Mouse (Mus musculus) neural tube, embryonic 12.5 days (tissue): Measurements from ENCODE around the gene Ell. TPM values are rescaled to one million over a fixed set of nuclear protein-coding genes. Genes with fewer than 3 reads are reported as not detected.

Source experiments
- ATAC-seq: fragments of 200-750 bp; cut with Nextera tagmentation; 2 replicates; pipeline ENCODE4 v1.8.0; 2017; ENCODE audit warnings: low read depth, mild to moderate bottlenecking, moderate TSS enrichment, moderate library complexity; ENCODE audit not compliant: low FRiP score
- H3K27ac ChIP-seq: fragments of 300-500 bp; sonication (generic); 2 replicates; pipeline ENCODE4 v1.5.1; 2016
- H3K27me3 ChIP-seq: fragments of 300-500 bp; sonication (generic); replicated peaks from 2 replicates; pipeline ENCODE4 v1.6.1; 2016; ENCODE audit warnings: mild to moderate bottlenecking
- H3K36me3 ChIP-seq: fragments of 300-500 bp; sonication (generic); 2 replicates; pipeline ENCODE4 v1.6.1; 2016; ENCODE audit warnings: mild to moderate bottlenecking
- H3K4me1 ChIP-seq: fragments of 300-500 bp; sonication (generic); 2 replicates; pipeline ENCODE4 v1.6.1; 2016
- H3K4me2 ChIP-seq: fragments of 300-500 bp; sonication (generic); replicated peaks from 2 replicates; pipeline ENCODE4 v1.6.1; 2016; ENCODE audit warnings: mild to moderate bottlenecking
- H3K4me3 ChIP-seq: fragments of 300-500 bp; sonication (generic); 2 replicates; pipeline ENCODE4 v1.5.1; 2016
- H3K9ac ChIP-seq: fragments of 300-500 bp; sonication (generic); 2 replicates; pipeline ENCODE4 v1.6.1; 2016; ENCODE audit warnings: mild to moderate bottlenecking
- H3K9me3 ChIP-seq: fragments of 300-500 bp; sonication (generic); 2 replicates; pipeline ENCODE4 v1.6.1; 2016; ENCODE audit warnings: mild to moderate bottlenecking
- WGBS: fragments of 180-500 bp; shearing (Covaris S2); methylation state at CpG from one replicate; pipeline ENCODE4 v1.1.7; 2016; 5-methylcytosine and 5-hydroxymethylcytosine counted together
- polyA plus RNA-seq: library from polyadenylated mRNA; unstranded; fragments of >200 nt; fragmentation: Nextera tagmentation; extraction: Ambion mirVana; gene quantifications from 2 replicates; pipeline ENCODE4 v1.2.1, GENCODE M21; 2016

Gene Ell
- polyA plus RNA-seq, 1 experiment from 2014 or later: 19.5 TPM

DNA sequence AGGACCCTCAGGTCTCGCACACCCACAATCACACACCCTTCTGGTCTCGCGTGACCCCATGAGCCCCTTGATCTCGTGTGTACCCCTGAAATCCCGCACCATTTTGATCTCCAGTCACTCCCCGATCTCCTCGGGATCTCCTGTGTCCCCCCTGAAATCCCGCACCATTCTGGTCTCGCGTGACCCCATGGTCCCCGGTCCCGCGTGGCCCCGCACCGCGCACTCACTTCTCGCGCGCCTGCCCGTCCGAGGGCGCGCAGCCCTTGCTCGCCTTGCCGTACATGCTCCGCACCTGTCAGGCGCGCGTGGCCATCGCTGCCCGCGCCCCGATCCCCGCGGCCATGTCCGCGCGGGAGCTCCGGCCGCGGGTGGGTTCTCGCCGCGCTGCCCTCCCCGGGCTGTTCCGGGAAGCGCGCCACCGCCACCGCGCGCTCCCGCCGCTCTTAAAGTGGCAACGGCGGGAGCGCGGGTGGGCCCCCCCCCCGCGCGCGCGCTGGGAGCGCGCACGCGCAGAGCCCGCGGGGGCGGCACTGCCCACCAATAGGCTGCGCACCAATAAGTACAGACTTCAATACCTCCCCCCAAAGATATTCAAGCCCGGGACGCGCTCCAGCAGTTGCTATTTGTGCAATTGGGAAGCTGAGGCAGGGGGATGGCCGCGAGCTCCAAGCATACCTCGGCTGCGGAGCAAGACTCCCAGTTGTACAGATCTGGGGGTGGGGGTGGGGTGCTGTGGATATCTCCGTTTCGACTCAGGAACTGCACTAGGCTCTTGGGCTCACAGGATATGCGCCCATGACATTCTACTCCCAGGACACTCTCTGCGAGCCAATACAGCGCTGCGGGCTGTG lies 68.9 kb downstream of the Ell start:
- peaks cover 67% of the 10 kb centered on the region for H3K4me1 ChIP-seq
- ATAC-seq: no peak
- H3K27me3 ChIP-seq: no peaks in the 10 kb centered on the region

DNA sequence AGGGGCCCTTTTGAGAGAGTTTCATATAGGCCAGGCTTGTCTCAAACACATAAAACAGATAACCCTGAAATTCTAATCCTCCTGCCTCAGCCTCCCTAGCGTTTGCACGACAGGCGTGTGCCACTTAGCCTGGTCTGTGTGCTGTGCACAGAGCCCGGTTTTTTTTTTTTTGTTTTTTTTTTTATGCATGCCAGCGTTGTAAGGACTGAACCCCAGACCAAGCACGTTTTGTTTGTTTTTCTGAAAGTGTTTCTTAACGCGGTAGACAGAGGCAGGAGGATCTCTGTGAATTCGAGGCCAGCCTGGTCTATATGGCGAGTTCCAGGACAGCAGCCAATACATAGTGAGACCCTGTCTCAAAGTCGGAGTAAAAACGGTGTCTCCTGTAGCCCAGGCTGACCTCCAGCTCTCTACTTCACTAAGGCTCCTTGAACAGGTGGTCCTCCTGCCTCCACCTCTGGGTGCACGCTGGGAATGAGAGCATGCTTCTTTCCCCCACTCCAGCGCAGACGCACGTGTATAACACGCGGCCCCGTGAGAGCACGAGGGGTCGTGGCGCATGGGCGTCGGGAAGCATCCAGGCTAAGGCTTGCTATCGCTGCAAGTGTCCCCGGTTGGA lies 69.6 kb downstream of the Ell start, which contains the start of gene Ssbp4:
Ssbp4 (minus strand) TSS at position 124 of the 619 bp plus-strand sequence.
- peak within 1 kb of the TSS; percentile 84 for H3K9ac ChIP-seq
- H3K27ac ChIP-seq: peak within 1 kb of the TSS; percentile 90
- H3K9me3 ChIP-seq: no peaks in the 10 kb centered on the region
- ATAC-seq: no peak; the same call in 1 of the 2 replicates
- H3K4me1 ChIP-seq: peaks cover 70% of the 10 kb centered on the region
- H3K36me3 ChIP-seq: no peaks in the 10 kb centered on the region
- peak within 1 kb of the TSS; percentile 81 for H3K4me2 ChIP-seq
- H3K4me3 ChIP-seq: peak within 1 kb of the TSS; percentile 82
- no peaks in the 10 kb centered on the region for H3K27me3 ChIP-seq
- 6% methylated on average over 26 of the region's 26 CpGs for WGBS

More for the DNA sequence above, 68.9 kb downstream of the Ell start:
- Histone ChIP-seq H3K27ac (no peak overlapping the region), H3K36me3 (no peaks in the 10 kb centered on the region), H3K9me3 (no peaks in the 10 kb centered on the region), H3K4me3 (peak overlapping the region; percentile 82), H3K4me2 (peak overlapping the region; percentile 81), H3K9ac (peak overlapping the region; percentile 84)
- 3% methylated on average over 82 of the region's 84 CpGs for WGBS

DNA sequence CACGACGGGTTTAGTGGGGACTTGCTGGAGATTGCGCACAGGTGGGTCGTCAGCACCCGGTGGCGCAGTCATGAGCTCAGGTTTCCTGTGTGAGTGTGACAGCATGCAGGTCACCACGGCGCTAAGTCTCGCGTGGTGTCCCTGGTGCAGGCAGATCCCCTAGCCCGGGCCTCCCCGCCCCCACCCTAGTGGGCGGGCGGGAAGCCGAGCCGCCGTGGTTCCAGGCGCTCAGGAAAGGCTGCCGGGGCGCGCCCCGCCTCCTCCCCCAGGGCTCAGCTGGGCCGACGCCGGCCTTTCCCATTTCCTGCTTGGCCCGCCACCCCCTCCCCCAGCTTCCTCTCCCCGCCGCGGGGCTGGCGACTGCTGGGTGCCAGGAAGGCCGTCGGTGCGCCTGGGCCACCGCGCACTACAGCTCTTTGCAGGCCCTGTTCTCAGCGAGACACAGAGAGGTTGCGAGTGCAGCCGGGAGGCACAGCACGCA lies 70.2 kb downstream of the Ell start:
- peak; percentile 54 for ATAC-seq
- peaks cover 69% of the 10 kb centered on the region for H3K4me1 ChIP-seq
- 1% methylated on average over 36 of the region's 39 CpGs for WGBS

DNA sequence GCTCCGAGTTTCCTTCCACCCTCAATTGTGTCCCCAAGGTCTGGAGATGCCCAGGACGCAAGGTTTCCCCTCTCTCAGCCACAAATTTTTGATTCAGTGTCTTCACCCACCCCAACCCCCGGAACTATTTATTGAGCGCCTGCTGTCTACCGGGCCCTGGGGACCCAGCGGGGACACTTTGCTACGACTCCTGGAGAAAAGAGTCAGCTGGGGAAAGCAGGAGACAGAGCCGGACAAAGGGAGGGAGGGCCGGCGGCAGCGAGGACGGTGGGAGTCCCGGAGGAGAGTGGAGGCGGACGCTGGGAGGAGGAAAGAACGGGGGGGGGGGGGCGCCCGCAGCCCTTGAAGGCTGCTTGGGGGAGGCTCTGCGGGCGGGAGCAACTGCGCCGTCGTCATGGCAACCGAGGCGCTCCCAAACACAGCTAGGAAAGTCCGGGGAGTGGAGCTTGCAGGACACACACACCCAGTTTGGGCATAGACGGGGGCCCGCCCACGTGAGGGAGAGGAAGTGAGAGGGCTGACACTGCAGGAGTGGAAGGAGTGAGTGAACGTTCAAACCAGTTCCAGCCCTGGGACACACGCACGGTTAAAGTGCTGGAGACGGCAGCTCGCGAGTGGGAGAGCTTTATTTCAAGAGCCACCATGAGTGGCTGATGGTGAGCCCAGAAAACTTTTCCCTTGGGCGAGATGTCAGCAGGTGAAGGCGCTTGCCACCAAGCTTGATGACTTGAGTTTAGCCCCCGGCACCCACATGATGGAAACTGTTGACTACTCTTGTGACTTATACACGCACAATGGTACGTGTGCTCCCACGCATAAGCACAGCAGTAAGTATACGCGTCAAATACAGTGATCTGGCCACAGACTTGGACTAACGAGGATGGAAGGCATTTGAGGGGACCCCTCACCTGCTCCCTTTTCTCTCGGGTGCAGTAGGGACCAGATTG lies 70.9 kb downstream of the Ell start:
- H3K36me3 ChIP-seq: no peaks in the 10 kb centered on the region
- peak overlapping the region; percentile 90 for H3K27ac ChIP-seq
- H3K4me3 ChIP-seq: peak overlapping the region; percentile 31
- no peaks in the 10 kb centered on the region for H3K9me3 ChIP-seq
- no peaks in the 10 kb centered on the region for H3K27me3 ChIP-seq
- H3K4me2 ChIP-seq: peak overlapping the region; percentile 81
- WGBS: under 1% methylated on average over 42 of the region's 45 CpGs
- peaks cover 63% of the 10 kb centered on the region for H3K4me1 ChIP-seq
- peak; percentile 38 for ATAC-seq
- peak overlapping the region; percentile 54 for H3K9ac ChIP-seq

More for the DNA sequence above, 70.2 kb downstream of the Ell start:
- Histone ChIP-seq H3K36me3 (no peaks in the 10 kb centered on the region), H3K27ac (peak overlapping the region; percentile 90), H3K9ac (peak overlapping the region; percentile 54), H3K4me3 (peak overlapping the region; percentile 31), H3K9me3 (no peaks in the 10 kb centered on the region), H3K4me2 (peak overlapping the region; percentile 81), H3K27me3 (no peaks in the 10 kb centered on the region)

DNA sequence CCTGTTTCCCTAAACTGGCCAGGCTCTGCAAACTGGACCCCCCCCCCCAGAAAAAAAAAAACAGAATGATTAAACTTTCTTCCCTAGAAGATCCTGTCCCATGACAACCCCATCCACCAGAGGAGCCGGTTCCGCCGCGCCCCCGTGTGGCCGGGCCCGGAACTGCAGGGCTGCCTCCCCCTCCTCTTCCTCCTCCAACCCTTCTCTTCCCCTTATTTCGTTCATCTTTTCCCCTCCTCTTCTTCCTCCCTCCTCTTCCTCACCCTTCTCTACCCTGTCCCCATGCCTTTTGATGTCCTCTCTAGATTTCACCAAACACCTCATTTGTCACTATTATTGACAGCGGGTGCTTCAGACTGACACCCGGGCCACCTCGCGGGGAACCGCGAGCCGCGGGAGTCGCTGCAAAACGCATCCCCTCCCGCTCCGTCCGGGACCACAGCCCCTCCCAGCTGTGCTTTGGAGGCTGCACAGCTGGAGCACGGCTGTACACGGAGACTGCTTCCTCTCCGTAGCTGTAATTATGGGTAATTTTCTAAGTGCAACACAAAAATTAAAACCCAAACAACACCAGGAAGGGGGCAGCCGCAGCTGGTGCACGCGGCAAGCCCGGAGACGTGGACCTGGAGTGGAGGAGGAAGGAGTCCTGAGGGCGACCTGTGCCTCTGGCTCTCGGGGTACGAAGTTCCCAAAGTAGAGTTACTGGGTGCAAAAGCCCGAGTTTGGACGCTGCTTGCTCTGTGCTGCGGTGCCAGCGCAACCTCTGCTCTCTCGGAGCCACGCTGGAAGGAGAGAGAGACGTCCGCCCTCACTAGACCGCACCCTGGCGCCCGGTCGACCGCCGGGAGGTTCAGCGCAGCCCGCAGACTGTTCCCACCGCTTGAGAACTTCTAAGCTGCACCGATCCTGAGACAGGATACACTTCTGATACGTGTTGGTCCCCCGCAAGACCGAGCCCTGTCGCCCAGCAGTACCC lies 71.8 kb downstream of the Ell start:
- ATAC-seq: no peak; the same call in 1 of the 2 replicates
- Histone ChIP-seq H3K36me3 (no peaks in the 10 kb centered on the region), H3K27ac (0 out of 2 replicates have a peak overlapping the region, but pooled peaks have one; percentile 6), H3K4me3 (peak overlapping the region; percentile 36), H3K4me2 (peak overlapping the region; percentile 81), H3K4me1 (peaks cover 57% of the 10 kb centered on the region), H3K9ac (peak overlapping the region; percentile 56), H3K9me3 (no peaks in the 10 kb centered on the region), H3K27me3 (no peaks in the 10 kb centered on the region)
- WGBS: under 1% methylated on average over 54 of the region's 54 CpGs

DNA sequence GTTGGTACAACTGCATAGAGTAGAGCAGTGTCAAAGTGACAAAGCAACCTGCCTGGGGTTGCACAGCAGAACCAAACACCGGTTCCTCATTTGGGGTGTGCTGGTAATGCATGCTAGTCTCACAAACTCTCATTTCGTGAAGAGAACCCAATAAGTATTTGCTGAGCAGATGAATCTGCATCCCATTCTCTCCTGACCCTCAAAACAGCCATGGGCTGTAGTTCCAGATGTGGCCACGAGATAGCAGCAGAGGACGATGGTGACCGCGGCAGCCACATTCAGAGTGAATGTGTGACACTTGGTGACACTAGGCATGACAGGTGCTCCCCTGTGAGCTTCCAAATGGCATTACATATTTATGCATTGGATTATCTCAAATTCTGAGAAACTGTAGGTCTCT lies 72.6 kb downstream of the Ell start:
- ATAC-seq: no peak
- Histone ChIP-seq H3K9me3 (no peaks in the 10 kb centered on the region), H3K36me3 (no peaks in the 10 kb centered on the region), H3K9ac (peak overlapping the region; percentile 56), H3K27ac (no peak overlapping the region), H3K4me1 (peaks cover 50% of the 10 kb centered on the region), H3K4me2 (peak overlapping the region; percentile 81), H3K4me3 (peak overlapping the region; percentile 36), H3K27me3 (no peaks in the 10 kb centered on the region)
- under 1% methylated on average over 6 of the region's 6 CpGs for WGBS

DNA sequence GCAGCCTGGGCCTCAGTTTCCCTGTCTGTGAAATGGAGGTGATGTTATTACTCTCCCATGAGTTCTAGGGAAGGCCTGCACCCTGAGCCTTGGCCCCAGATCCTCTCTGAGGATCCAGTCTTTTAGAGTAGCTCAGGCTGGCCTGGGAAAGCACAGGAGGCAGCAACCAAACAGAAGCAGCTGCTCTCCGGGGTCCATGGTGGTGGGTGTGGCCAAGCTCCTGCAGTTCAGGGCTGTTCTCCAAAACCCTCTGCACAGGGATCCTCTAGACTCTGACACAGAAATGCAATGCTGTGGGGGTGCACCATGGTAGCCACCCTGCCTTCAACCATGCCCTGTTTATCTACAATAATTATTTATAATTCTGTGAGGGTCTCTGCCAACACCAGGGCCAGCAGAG lies 74.5 kb downstream of the Ell start:
- Histone ChIP-seq H3K4me2 (no peak overlapping the region), H3K4me1 (peaks cover 41% of the 10 kb centered on the region), H3K9ac (no peak overlapping the region), H3K36me3 (no peaks in the 10 kb centered on the region), H3K27ac (no peak overlapping the region), H3K27me3 (no peaks in the 10 kb centered on the region), H3K9me3 (no peaks in the 10 kb centered on the region), H3K4me3 (no peak overlapping the region)
- WGBS: 19% methylated on average over 1 of the region's 1 CpGs
- no peak for ATAC-seq

DNA sequence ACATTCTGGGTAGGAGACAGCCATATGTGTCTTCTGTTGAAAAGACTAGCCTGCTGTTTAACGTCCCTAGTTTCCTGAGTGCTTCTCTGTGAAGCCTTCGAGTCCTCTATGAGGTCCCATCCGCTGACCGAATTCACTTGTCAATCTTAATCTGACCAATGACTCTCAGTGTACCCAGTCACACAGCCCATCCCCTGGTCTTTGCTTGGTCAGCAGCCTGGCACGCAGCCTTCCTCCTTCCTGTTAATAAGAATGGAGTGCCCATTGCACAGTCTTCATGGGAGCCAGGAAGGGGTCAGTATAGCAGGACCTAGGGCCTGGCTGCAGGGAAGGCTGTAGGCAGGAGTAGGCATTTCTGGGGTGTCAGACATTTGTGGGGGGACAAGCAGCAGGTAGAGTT lies 75.2 kb downstream of the Ell start:
- H3K4me1 ChIP-seq: peaks cover 39% of the 10 kb centered on the region
- no peaks in the 10 kb centered on the region for H3K36me3 ChIP-seq
- no peak overlapping the region for H3K27ac ChIP-seq
- H3K9ac ChIP-seq: no peak overlapping the region
- H3K27me3 ChIP-seq: no peaks in the 10 kb centered on the region
- WGBS: 63% methylated on average over 5 of the region's 5 CpGs
- H3K4me2 ChIP-seq: no peak overlapping the region
- no peak overlapping the region for H3K4me3 ChIP-seq
- no peaks in the 10 kb centered on the region for H3K9me3 ChIP-seq
- no peak for ATAC-seq

DNA sequence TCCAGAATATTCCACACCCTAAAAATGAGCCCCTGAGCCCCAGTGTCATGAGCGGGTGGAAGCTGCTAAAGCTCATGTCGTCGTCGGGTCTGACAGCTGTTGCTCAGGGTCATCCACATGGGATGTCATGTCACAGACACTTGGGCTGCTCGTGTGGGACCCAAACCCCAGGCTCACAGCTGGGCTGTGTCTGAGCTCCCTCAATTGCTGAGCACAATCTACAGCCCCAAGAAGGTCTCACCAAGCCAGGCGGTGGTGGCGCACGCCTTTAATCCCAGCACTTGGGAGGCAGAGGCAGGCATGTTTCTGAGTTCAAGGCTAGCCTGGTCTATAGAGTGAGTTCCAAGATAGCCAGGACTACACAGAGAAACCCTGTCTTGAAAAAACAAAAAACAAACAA lies 76.0 kb downstream of the Ell start:
- Histone ChIP-seq H3K4me2 (no peak overlapping the region), H3K27me3 (peaks cover 1% of the 10 kb centered on the region; the same call in 1 of the 2 replicates), H3K27ac (no peak overlapping the region), H3K36me3 (no peaks in the 10 kb centered on the region), H3K4me3 (no peak overlapping the region), H3K9me3 (no peaks in the 10 kb centered on the region), H3K4me1 (peaks cover 31% of the 10 kb centered on the region), H3K9ac (no peak overlapping the region)
- no peak for ATAC-seq
- WGBS: 88% methylated on average over 8 of the region's 8 CpGs

DNA sequence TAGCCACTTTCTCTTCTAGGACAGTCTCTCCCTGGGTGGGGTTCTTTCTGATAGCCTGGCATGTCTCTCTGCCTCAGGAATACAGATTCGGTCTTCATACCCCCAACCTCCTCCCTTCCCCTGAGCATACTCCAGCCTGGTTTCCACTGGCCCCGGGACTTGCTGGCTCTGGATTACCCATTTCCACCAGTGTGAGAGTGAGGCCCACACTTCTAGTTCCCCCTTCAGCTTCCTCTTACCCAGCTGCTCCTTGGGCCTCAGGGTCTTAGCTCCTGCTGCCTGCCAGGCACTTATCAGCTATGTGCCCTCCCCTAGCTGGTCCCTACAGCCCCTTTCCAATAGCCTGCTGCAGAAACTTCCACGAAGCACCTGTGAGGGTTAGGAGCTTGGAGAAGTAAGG lies 76.6 kb downstream of the Ell start, which contains the start of gene Lrrc25:
Lrrc25 (plus strand) TSS at position 262 of the 400 bp plus-strand sequence.
- no peak within 1 kb of the TSS for H3K4me3 ChIP-seq
- H3K4me2 ChIP-seq: no peak within 1 kb of the TSS
- no peak for ATAC-seq
- WGBS: 87% methylated on average over 3 of the region's 3 CpGs
- peaks cover 8% of the 10 kb centered on the region; the same call in 1 of the 2 replicates for H3K27me3 ChIP-seq
- no peak within 1 kb of the TSS for H3K27ac ChIP-seq
- H3K4me1 ChIP-seq: peaks cover 25% of the 10 kb centered on the region
- H3K36me3 ChIP-seq: no peaks in the 10 kb centered on the region
- H3K9me3 ChIP-seq: no peaks in the 10 kb centered on the region
- no peak within 1 kb of the TSS for H3K9ac ChIP-seq

DNA sequence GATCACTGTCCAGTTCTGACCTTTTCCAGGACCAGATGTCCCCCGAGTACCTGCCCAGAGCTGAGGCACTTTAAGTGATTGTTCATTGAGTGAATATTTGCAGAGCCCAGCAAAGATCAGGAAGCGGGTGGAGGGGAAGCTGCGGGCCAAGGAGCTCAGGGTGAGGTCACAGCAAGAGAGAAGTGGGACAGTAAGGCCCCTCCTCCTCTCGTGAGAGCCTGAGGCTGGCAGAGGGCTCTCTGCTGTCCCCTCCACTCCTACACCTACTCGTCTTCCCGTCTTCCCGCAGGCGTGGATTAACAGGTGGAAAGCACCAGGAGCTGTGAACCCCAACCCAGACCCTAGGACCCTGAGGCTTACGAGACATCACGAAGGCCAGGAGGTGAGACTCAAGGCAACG lies 77.4 kb downstream of the Ell start:
- Histone ChIP-seq H3K27ac (no peak overlapping the region), H3K4me2 (no peak overlapping the region), H3K4me1 (peaks cover 18% of the 10 kb centered on the region; the same call in 1 of the 2 replicates), H3K9me3 (no peaks in the 10 kb centered on the region), H3K27me3 (peaks cover 14% of the 10 kb centered on the region), H3K4me3 (no peak overlapping the region), H3K9ac (no peak overlapping the region), H3K36me3 (no peaks in the 10 kb centered on the region)
- no peak for ATAC-seq
- WGBS: 56% methylated on average over 11 of the region's 11 CpGs
